Mouse (Mus musculus): ENCODE measurements at regions not wholly inside any gene's neighbourhood (a gene's known extent, or its start where the extent isn't known, plus 50 kb on each side); places are given as distances from the start of the nearest gene placed in this dataset.

GRCm38 (mm10) chr15:61102421-61103412 is 179.9 kb upstream of the A1bg start:
- no peak for TF ChIP-seq GATA1 (IDR thresholded peaks at IDR 0.05; ENCODE audit: borderline replicate concordance, low read length)
- no peak for TF ChIP-seq FLI1 (IDR thresholded peaks at IDR 0.05; ENCODE audit: low read length)

Data from megakaryocyte, embryonic 14.5 days (primary cell).